Mouse (Mus musculus): Measurements from ENCODE around the gene Emilin2. TPM values are rescaled to one million over a fixed set of nuclear protein-coding genes. Genes with fewer than 3 reads are reported as not detected.

Emilin2 gene
- polyA plus RNA-seq, 1 experiment from 2014 or later, result 2.7 TPM

DNA sequence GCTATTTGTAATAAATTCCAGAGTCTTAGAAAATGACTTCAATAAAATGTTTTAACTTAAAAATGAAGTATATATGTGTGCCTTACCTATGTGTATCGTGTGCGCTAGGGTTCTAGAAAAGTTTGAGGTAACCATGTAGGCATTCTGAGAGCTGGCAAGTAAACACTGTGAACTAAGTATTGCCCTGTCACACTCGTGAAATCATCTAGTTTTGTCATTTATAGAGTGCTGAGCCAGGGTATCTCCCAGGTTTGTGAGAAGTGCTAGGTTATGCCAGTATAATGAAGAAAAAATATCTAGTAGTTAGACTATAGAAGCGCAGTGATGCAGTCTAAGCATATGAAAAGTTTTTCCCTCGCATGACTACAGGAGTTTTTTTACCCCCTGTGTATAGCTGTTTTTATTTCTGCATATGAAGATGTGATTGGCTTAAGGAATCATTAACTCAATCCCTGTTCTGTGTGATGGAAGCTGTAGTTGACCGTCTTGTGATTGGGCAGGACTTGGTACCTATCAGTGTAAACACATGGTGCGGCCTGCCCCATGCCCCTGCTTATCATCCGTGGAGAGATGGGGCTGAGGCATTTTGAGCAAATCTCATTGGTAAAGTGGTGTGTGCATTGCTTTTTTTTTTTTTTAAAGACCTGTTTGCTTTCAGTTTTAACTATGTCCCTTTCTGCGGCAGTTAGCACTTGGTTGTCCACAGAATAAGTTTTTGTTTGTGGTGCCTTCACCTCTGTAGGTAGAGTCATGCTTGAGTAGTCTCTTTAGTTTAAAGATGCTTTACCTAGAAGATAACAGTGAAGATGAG, 107.6 kb downstream of the Emilin2 start:
- Histone ChIP-seq H3K27me3 (replicated peaks) (no peaks in the 10 kb centered on the region), H3K4me1 (replicated peaks) (peaks cover 3% of the 10 kb centered on the region; the same call in 1 of the 2 replicates), H3K4me3 (replicated peaks) (no peak overlapping the region), H3K9ac (no peak overlapping the region), H3K9me3 (no peaks in the 10 kb centered on the region), H3K36me3 (no peaks in the 10 kb centered on the region), H3K4me2 (replicated peaks) (0 out of 2 replicates have a peak overlapping the region, but pooled peaks have one; percentile 12), H3K27ac (no peak overlapping the region)
- 72% methylated on average over 9 of the region's 9 CpGs for WGBS
- ATAC-seq, result peak; percentile 89

Other genes with a start within 250 kb of the Emilin2 start
- gene Lpin2, start 129.4 kb downstream of the Emilin2 start, polyA plus RNA-seq (2015; fragmentation: Nextera tagmentation; extraction: Ambion mirVana), result 22.5 and 25.9 TPM in 2 replicates
- gene Gm4707, start 147.9 kb upstream of the Emilin2 start, polyA plus RNA-seq (2015; fragmentation: Nextera tagmentation; extraction: Ambion mirVana), result 1.2 and 3.8 TPM in 2 replicates
- gene Smchd1, start 163.4 kb upstream of the Emilin2 start, polyA plus RNA-seq (2015; fragmentation: Nextera tagmentation; extraction: Ambion mirVana), result 49.3 and 51.5 TPM in 2 replicates
- 36.5 and 40.5 TPM in 2 replicates for gene Ndc80, start 214.9 kb upstream of the Emilin2 start, polyA plus RNA-seq (2015; fragmentation: Nextera tagmentation; extraction: Ambion mirVana)
- gene Spdya, start 240.1 kb upstream of the Emilin2 start, polyA plus RNA-seq (2015; fragmentation: Nextera tagmentation; extraction: Ambion mirVana), result 0.48 and 0.64 TPM in 2 replicates